Mouse (Mus musculus): ENCODE measurements around the gene Prrg2. TPM values are rescaled to one million over a fixed set of nuclear protein-coding genes. Genes with fewer than 3 reads are reported as not detected.
"Not testable (repeated sequence)": the region's sequence is repeated elsewhere in the genome, so short reads cannot be mapped to it uniquely, and the experiment has no call there.

The Prrg2 gene
- 22.3 and 24.5 TPM in 2 replicates for polyA plus RNA-seq (2015; fragmentation: Nextera tagmentation; extraction: Ambion mirVana)

GRCm38 (mm10) chr7:45062239-45062835 is at the start of gene Prrg2, which contains the start of gene Nosip:
Gene Prrg2, minus strand, starts transcription at chr7:45062677.
Gene Nosip, plus strand, starts transcription at chr7:45062429.
- no peaks in the 10 kb centered on the region for H3K9me3 ChIP-seq
- peak within 1 kb of the TSS; percentile 63 for H3K4me2 ChIP-seq (replicated peaks)
- ATAC-seq (ENCODE audit: low FRiP score, low read depth), result peak; percentile 91
- peak within 1 kb of the TSS; percentile 72 for H3K9ac ChIP-seq
- H3K4me1 ChIP-seq, result peaks cover 27% of the 10 kb centered on the region
- peak within 1 kb of the TSS; percentile 92 for H3K27ac ChIP-seq
- peak within 1 kb of the TSS; percentile 68 for H3K4me3 ChIP-seq
- no peaks in the 10 kb centered on the region for H3K27me3 ChIP-seq
- WGBS, result under 1% methylated on average over 31 of the region's 31 CpGs
- peaks cover 9% of the 10 kb centered on the region for H3K36me3 ChIP-seq

GRCm38 (mm10) chr7:45111940-45112339 is 49.5 kb upstream of the Prrg2 start:
- Histone ChIP-seq H3K9ac (no peak overlapping the region), H3K27me3 (no peaks in the 10 kb centered on the region), H3K4me1 (no peaks in the 10 kb centered on the region), H3K4me3 (no peak overlapping the region), H3K4me2 (replicated peaks) (no peak overlapping the region), H3K36me3 (no peaks in the 10 kb centered on the region), H3K9me3 (no peaks in the 10 kb centered on the region), H3K27ac (no peak overlapping the region)
- ATAC-seq (ENCODE audit: low FRiP score, low read depth), result no peak
- WGBS, result 61% methylated on average over 2 of the region's 2 CpGs

- not testable (repeated sequence) for H3K4me1 ChIP-seq; H3K4me3 ChIP-seq; H3K27me3 ChIP-seq; H3K4me2 ChIP-seq (replicated peaks); H3K9ac ChIP-seq; ATAC-seq (ENCODE audit: low FRiP score, low read depth); H3K36me3 ChIP-seq; H3K27ac ChIP-seq; H3K9me3 ChIP-seq
- WGBS, result 91% methylated on average over 4 of the region's 4 CpGs
These were observed 47.6 kb upstream of the Prrg2 start for GRCm38 (mm10) chr7:45110089-45110488.

- Histone ChIP-seq H3K27me3 (no peaks in the 10 kb centered on the region), H3K36me3 (no peaks in the 10 kb centered on the region), H3K27ac (no peak overlapping the region), H3K4me2 (replicated peaks) (no peak overlapping the region), H3K4me1 (peaks cover 21% of the 10 kb centered on the region), H3K4me3 (no peak overlapping the region), H3K9ac (no peak overlapping the region), H3K9me3 (no peaks in the 10 kb centered on the region)
- ATAC-seq (ENCODE audit: low FRiP score, low read depth), result no peak
- 68% methylated on average over 5 of the region's 5 CpGs for WGBS
These were observed 44.7 kb upstream of the Prrg2 start for GRCm38 (mm10) chr7:45107052-45107645.

- Histone ChIP-seq H3K4me1 (peaks cover 24% of the 10 kb centered on the region), H3K9me3 (no peaks in the 10 kb centered on the region), H3K4me3 (no peak overlapping the region), H3K36me3 (no peaks in the 10 kb centered on the region), H3K27me3 (no peaks in the 10 kb centered on the region), H3K9ac (no peak overlapping the region), H3K4me2 (replicated peaks) (no peak overlapping the region), H3K27ac (no peak overlapping the region)
- no peak for ATAC-seq (ENCODE audit: low FRiP score, low read depth)
- 44% methylated on average over 6 of the region's 6 CpGs for WGBS
These were observed 44.0 kb upstream of the Prrg2 start for GRCm38 (mm10) chr7:45106441-45106840.

- Histone ChIP-seq H3K27me3 (no peaks in the 10 kb centered on the region), H3K4me1 (peaks cover 24% of the 10 kb centered on the region), H3K9ac (no peak overlapping the region), H3K36me3 (no peaks in the 10 kb centered on the region), H3K27ac (no peak overlapping the region), H3K4me2 (replicated peaks) (no peak overlapping the region), H3K4me3 (no peak overlapping the region), H3K9me3 (no peaks in the 10 kb centered on the region)
- 69% methylated on average over 8 of the region's 8 CpGs for WGBS
- ATAC-seq (ENCODE audit: low FRiP score, low read depth), result no peak
These were observed 43.0 kb upstream of the Prrg2 start for GRCm38 (mm10) chr7:45105491-45105890.

- ATAC-seq (ENCODE audit: low FRiP score, low read depth), result no peak
- Histone ChIP-seq H3K9ac (no peak overlapping the region), H3K4me3 (no peak overlapping the region), H3K27ac (no peak overlapping the region), H3K36me3 (no peaks in the 10 kb centered on the region), H3K27me3 (no peaks in the 10 kb centered on the region), H3K4me1 (peaks cover 24% of the 10 kb centered on the region), H3K9me3 (no peaks in the 10 kb centered on the region), H3K4me2 (replicated peaks) (no peak overlapping the region)
- 71% methylated on average over 5 of the region's 5 CpGs for WGBS
These were observed 42.5 kb upstream of the Prrg2 start for GRCm38 (mm10) chr7:45104941-45105340.

GRCm38 (mm10) chr7:45103652-45104180 is 41.2 kb upstream of the Prrg2 start, which contains the start of gene Fcgrt:
Gene Fcgrt, minus strand, starts transcription at chr7:45103851.
- peak within 1 kb of the TSS; percentile 34 for H3K4me3 ChIP-seq
- peaks cover 24% of the 10 kb centered on the region for H3K4me1 ChIP-seq
- 33% methylated on average over 7 of the region's 7 CpGs for WGBS
- H3K27ac ChIP-seq, result peak within 1 kb of the TSS; percentile 92
- H3K36me3 ChIP-seq, result peaks cover 2% of the 10 kb centered on the region
- H3K4me2 ChIP-seq (replicated peaks), result peak within 1 kb of the TSS; percentile 59
- H3K9ac ChIP-seq, result peak within 1 kb of the TSS; percentile 61
- no peaks in the 10 kb centered on the region for H3K27me3 ChIP-seq
- peak; percentile 90 for ATAC-seq (ENCODE audit: low FRiP score, low read depth)
- no peaks in the 10 kb centered on the region for H3K9me3 ChIP-seq

- Histone ChIP-seq H3K27ac (peak overlapping the region; percentile 92), H3K9me3 (no peaks in the 10 kb centered on the region), H3K27me3 (no peaks in the 10 kb centered on the region), H3K9ac (peak overlapping the region; percentile 61), H3K4me2 (replicated peaks) (peak overlapping the region; percentile 59), H3K4me3 (peak overlapping the region; percentile 34), H3K4me1 (peaks cover 24% of the 10 kb centered on the region), H3K36me3 (peaks cover 9% of the 10 kb centered on the region)
- 66% methylated on average over 9 of the region's 9 CpGs for WGBS
- no peak for ATAC-seq (ENCODE audit: low FRiP score, low read depth)
These were observed 40.6 kb upstream of the Prrg2 start for GRCm38 (mm10) chr7:45102940-45103585.

- Histone ChIP-seq H3K36me3 (peaks cover 10% of the 10 kb centered on the region), H3K27ac (no peak overlapping the region), H3K27me3 (no peaks in the 10 kb centered on the region), H3K9ac (no peak overlapping the region; the same call in 1 of the 2 replicates), H3K4me1 (peaks cover 24% of the 10 kb centered on the region), H3K9me3 (no peaks in the 10 kb centered on the region), H3K4me2 (replicated peaks) (peak overlapping the region; percentile 59), H3K4me3 (peak overlapping the region; percentile 34; the same call in 1 of the 2 replicates)
- WGBS, result 87% methylated on average over 11 of the region's 11 CpGs
- ATAC-seq (ENCODE audit: low FRiP score, low read depth), result no peak
These were observed 40.0 kb upstream of the Prrg2 start for GRCm38 (mm10) chr7:45102441-45102840.

GRCm38 (mm10) chr7:45100046-45100445 is 37.6 kb upstream of the Prrg2 start:
- peaks cover 15% of the 10 kb centered on the region for H3K36me3 ChIP-seq
- H3K4me3 ChIP-seq, result no peak overlapping the region
- no peak overlapping the region for H3K4me2 ChIP-seq (replicated peaks)
- WGBS, result 89% methylated on average over 6 of the region's 6 CpGs
- H3K27me3 ChIP-seq, result no peaks in the 10 kb centered on the region
- H3K27ac ChIP-seq, result no peak overlapping the region
- H3K9ac ChIP-seq, result no peak overlapping the region
- ATAC-seq (ENCODE audit: low FRiP score, low read depth), result no peak
- peaks cover 26% of the 10 kb centered on the region for H3K4me1 ChIP-seq
- no peaks in the 10 kb centered on the region for H3K9me3 ChIP-seq

- Histone ChIP-seq H3K27me3 (no peaks in the 10 kb centered on the region), H3K4me1 (peaks cover 30% of the 10 kb centered on the region), H3K27ac (no peak overlapping the region), H3K4me3 (no peak overlapping the region), H3K36me3 (peaks cover 16% of the 10 kb centered on the region), H3K9me3 (no peaks in the 10 kb centered on the region), H3K9ac (no peak overlapping the region), H3K4me2 (replicated peaks) (no peak overlapping the region)
- 91% methylated on average over 8 of the region's 8 CpGs for WGBS
- ATAC-seq (ENCODE audit: low FRiP score, low read depth), result no peak
These were observed 36.2 kb upstream of the Prrg2 start for GRCm38 (mm10) chr7:45098541-45099240.

Measured in limb, embryonic 13.5 days (tissue).